Mouse (Mus musculus): Measurements from ENCODE around the gene Setd7.

Gene Setd7

GRCm38 (mm10) chr3:51559594-51560450, 857 bp downstream of the Setd7 start:
- DNase-seq (ENCODE audit: low spot score), result peak; percentile 90

DNA sequence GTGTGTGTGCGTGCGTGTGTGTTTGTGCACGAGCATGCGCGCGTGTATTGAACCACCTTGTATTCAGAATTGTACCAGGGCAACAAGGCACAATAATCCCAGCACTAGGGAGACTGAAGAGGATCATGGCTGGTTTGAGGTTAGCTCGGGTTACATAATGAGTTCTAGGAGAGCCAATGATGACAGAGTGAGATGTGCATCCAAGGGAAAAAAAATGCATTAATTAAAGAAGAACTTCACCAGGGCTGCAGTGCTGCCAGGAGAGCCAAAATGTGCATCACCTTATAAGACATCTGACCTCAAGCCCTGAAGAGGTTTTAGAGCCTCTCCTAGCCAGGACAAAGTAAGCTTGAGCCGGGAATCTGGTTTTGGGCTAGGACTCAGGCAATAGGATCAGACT, 5.1 kb downstream of the Setd7 start:
- DNase-seq (ENCODE audit: low spot score), result peak; percentile 18

GRCm38 (mm10) chr3:51554836-51555235, 5.8 kb downstream of the Setd7 start:
- DNase-seq (ENCODE audit: low spot score), result no peak

DNA sequence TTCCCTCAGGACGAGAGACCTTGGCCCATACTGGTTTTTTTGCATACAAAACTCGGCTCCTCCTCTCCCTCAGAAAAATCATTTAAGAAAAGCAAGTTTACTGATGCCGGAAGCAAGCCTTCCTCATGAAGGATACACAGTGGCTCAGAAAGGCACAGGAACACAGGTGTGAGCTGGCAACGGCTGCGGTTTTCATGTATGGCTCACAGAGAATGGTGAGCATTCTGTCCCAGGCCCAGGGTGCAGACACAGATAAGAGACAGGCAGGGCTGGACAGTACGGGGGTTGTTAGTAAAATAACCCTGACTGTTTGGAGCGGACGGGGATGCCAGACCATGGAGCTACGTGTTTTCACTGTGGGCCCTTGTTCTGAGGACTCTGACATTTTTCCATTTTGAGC, 6.6 kb downstream of the Setd7 start:
- no peak for DNase-seq (ENCODE audit: low spot score)

DNA sequence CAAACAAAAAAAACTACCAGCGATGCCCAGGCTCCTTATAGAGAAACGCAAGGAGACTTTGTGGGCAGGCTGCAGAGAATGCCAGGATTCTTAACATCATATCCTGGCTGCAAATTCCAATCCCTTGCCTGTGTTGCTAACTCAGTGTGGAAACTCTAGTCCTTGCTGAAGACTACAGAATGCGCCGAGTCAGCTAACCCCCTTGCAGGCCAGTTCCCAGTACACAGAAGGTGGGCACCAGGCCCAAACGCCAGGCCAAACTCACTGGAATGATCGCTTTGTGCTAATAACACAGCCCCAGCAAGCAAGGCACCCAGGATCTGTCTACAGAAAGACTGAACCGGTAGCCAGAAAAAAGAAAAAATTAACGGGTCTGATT, 7.2 kb downstream of the Setd7 start:
- DNase-seq (ENCODE audit: low spot score), result peak; percentile 60

DNA sequence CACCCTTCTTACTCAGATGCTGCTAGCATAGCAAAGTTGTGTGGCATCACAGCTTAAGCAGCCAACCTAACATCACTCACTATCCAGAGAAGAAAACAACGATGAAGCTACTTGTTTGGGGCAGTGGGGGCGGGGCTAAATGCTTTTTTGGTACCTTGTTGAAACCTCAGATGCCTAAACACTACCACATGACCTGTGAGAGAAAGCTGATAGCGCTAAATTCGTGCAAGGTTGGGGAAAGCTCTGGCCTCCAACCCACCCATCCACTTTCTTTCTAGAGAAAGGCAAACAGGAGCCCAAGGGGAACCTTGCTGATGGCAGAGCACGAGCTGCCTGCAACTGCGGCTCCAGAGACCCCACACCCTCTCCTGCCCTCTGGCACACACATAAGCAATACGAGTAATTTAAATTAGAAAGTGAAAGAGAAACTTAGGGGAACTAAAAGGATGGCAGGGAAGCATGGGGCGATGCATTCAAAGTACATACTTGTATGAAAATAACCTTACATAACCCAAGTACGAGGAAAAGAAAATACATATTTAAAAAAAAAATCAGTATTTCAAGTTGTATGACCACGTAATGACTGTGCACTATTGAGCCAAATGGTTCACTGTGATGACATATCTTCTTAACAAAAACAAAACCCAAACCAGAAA, 7.7 kb downstream of the Setd7 start:
- peak; percentile 14 for DNase-seq (ENCODE audit: low spot score)

- DNase-seq (ENCODE audit: low spot score), result no peak
Observed at GRCm38 (mm10) chr3:51552197-51552596, 8.5 kb downstream of the Setd7 start.

DNA sequence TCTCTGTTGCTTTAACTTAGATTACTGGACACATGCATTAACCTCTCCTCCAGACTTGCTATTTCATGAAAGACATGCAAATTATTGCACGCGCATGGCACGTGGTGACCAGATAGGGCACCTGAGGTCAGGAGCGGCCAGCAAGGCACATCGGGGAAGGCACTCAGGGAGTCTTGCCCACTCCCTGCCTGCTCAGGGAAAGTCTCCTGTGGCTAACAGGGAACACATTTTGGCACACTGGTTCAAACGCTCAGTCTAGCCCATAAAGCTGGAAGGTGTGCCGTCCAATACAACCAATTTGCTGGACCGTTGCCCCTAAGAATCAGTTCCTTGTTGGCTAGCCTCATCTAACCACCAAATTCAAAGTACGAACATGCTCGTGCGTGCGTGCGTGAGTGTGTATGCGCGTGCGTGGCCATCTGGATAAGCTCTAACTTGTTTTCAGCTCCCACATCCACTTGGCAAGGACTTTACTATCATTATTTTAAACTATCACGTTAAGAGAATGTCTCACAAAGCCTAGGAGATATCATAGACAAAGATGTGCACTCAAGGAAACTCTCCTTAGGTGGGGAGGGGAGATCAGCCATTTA, 11.6 kb downstream of the Setd7 start:
- DNase-seq (ENCODE audit: low spot score), result no peak

DNA sequence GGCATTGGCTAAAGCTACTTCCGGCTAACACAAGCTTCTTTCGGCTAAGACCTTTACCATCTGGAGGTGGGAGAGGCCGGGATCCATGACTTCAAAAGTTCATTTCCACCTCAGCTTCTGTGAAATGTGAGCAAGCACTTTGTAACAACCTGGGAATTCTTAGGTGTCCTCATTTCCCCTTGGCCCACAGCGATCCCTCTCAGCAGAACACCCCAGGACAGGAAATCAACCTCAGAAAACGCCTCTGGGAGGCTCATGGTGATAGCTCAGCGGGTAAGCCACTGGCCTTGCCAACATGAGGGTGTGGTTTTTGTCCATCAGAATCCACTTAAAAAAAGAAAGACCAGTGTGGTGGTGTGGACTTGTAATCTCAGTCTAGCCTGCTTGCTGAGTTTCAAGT, 13.1 kb downstream of the Setd7 start:
- no peak for DNase-seq (ENCODE audit: low spot score)

DNA sequence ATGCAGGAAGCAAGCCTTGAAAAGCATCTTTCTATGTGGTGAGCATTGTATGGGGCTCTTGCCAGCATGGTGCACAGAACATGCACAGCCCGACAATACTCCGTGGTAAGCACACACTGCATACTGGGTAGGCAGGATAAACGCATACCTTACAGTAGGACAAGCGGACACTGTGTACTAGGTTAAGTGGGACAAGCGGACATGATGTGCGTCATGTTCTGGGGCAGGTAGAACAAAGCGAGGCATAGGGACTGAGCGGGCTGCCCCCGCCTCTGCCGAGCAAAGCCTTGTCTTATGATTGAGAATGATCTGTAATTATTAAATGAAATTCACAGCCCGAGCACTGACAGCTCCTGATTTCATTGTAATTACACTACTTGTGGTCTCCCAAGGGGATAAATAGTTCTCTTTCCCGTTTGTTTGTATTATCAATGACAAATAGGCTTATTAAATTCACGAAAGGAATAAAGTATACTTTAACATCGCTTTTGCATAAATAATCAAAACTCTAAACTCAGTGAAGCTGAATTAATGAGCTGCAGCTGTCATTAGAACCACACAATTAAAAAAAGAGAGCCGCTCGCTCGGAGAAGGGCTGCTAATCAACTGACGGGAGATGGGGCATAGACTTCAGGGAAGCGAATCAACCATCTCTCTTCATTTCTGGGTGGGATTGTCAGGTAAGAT, 16.1 kb downstream of the Setd7 start:
- DNase-seq (ENCODE audit: low spot score), result no peak

GRCm38 (mm10) chr3:51540659-51541058, 20.0 kb downstream of the Setd7 start:
- DNase-seq (ENCODE audit: low spot score), result no peak

DNA sequence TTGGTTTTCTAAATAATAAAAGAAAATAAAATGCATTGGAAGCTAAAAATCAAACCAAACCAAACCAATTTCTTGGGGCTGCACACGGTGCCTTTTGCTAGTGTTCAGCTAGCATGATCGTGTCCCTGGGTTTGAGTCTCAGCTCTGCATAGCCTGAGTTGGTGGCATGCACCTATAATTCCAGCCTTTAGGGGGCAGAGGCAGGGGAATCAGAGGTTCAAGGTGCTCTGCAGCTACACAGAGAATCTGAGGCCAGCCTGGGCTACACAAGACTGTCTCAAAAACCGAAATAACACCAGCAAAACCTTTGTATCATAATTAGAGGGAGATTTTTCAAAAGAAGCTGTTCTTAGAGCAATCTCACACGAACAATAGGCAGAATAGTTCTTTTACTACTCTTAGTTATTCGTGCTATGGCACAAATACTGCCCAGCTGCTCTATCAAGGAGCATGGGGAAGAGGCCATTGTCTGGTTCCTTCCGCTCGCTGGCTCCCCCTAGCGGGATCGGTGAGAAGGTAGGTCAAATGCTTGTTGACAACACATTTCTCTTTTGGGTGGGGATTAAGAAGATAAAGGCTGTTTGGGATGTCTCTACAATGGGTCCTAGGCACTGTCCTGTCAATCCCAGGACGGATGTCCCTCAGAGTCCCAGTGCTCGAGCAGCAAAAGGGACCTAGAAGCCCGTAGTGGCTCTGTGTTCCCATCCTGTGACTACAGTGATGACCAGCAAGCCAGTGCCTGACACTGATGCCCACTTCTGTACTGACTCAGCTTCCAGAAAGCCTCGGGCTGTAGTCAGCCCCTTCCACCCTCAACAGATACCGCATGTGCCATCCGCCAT, 20.9 kb downstream of the Setd7 start:
- peak; percentile 75 for DNase-seq (ENCODE audit: low spot score)

DNA sequence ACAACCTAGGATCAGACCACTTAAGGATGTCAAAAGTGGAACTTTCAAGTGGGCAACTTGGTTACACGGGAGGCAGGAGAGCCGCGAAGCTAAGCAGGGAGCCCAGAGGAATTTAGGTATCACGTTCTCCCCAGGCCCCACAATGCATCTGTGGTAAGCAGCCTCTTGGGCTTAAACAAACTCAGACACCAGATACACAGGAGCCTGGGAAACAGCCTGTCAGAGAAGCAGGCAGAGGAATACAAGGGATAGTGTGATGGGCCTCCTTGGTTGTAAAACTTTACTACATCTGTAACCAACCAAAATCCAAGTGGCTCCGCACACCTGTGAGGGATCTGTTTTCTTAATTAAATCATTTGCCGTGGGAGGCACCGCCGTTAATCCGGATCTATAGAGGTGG, 26.7 kb downstream of the Setd7 start:
- DNase-seq (ENCODE audit: low spot score), result no peak

- no peak for DNase-seq (ENCODE audit: low spot score)
Observed at GRCm38 (mm10) chr3:51533573-51533972, 27.1 kb downstream of the Setd7 start.

DNA sequence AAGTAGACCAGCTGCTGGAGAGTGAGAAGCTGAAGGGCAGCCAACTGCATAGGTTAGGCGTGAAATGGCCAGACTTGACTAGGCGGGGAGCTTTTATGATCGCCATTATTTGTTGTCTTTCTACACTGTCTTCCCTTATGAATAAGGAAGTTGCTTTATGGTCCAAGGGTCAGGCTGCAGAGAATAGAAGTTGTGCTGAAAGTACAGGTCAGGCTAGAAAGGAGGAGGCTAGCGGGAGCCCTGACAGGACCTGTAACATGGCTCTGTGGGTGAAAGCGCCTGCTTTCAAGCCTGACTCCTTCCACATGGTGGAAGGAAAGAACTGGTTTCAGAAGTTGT, 28.4 kb downstream of the Setd7 start:
- DNase-seq (ENCODE audit: low spot score), result no peak

GRCm38 (mm10) chr3:51531473-51532281, 29.0 kb downstream of the Setd7 start:
- DNase-seq (ENCODE audit: low spot score), result peak; percentile 56

DNA sequence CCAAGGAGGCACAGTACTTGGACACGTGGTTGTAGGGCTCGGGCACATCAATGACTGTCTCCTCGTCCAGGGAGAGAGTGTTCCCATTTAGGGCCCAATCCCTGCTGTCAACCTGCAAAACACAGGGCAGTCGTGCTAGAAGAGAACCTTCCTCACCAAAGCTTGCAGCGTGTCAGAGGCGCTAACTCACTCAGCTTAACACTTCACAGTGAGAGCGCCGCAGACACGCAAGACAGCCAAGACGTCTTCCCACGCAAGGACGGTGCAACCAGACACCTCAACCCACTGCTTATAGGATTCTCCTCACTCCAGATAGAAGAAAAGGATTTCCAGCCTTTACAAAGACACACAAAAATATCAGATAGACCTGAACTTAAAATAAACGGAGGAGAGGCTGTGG, 33.8 kb downstream of the Setd7 start:
- no peak for DNase-seq (ENCODE audit: low spot score)

DNA sequence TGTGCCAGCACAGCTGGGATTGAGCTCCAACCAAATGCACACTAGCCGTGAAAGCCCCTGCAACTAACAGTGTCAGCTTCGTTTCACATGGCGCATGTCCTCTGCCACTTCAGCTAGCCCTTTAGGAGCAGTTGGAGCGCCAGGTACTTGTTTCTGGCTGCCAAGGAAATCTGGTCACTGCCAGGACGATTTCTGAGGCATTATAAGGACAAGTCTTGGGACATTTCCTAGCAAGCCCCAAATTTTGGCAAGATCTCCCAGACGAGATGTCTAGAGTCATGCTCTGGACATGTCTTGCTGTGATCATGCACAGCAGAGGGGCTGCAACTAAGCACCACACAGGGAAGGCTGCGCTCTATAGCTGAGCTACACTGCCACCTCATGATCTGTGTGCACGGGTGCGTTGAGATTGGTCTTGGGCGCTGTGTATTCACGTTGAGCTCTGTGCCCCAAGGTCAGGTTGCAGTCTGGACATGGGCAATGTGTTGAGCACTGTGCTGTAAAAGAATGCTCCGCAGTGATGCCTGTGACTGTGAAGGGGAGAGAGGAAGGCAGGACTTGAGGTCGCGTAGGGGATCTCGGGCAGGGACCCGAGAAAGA, 35.4 kb downstream of the Setd7 start:
- DNase-seq (ENCODE audit: low spot score), result no peak

DNA sequence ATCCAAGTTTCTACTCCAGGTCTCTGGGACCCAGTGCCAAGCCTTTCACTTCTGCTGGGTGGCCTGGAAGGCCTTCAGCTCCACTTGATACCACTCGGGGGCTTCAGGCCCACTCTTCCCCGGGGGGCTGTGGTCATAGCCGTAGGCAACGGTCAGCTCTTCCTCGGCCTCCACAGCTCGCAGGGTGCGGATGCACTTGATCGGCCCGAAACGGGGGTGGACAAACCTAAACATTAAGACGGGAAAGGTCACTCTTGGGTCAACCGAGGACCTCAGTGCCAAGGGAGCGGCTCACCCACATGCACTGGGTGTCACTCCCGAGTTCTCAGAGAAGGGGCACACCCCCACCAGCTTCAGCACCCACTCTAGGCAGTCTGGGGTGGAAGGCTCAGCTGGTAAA, 39.4 kb downstream of the Setd7 start:
- DNase-seq (ENCODE audit: low spot score), result no peak

- no peak for DNase-seq (ENCODE audit: low spot score)
Observed at GRCm38 (mm10) chr3:51518763-51519121, 41.9 kb downstream of the Setd7 start.
